Mouse (Mus musculus) testis, adult 2 months (tissue): Measurements from ENCODE around the gene Pus7.

ENCODE experiments used
- CTCF ChIP-seq: fragments of 200-500 bp; IDR thresholded peaks from 2 replicates; pipeline ENCODE4 v1.5.1; 2012; ENCODE audit warnings: low read depth, mild to moderate bottlenecking, inconsistent platforms, low read length, moderate library complexity; ENCODE audit not compliant: control insufficient read depth, insufficient read depth, insufficient replicate concordance
- POLR2A ChIP-seq: fragments of 200-500 bp; IDR thresholded peaks from 2 replicates; pipeline ENCODE4 v1.6.1; 2012; ENCODE audit warnings: low read depth, mild to moderate bottlenecking, inconsistent platforms, low read length, moderate library complexity; ENCODE audit not compliant: control insufficient read depth

GRCm38 (mm10) chr5:23788390-23788830, 4.9 kb upstream of the Pus7 start:
- TF ChIP-seq CTCF: no peak
- no peak for TF ChIP-seq POLR2A
